Mouse (Mus musculus) heart, embryonic 14.5 days (tissue): ENCODE measurements around the gene Ambra1. TPM values are rescaled to one million over a fixed set of nuclear protein-coding genes. Genes with fewer than 3 reads are reported as not detected.

ENCODE experiments used
- ATAC-seq: fragments of 200-750 bp; cut with Nextera tagmentation; 2 replicates; pipeline ENCODE4 v1.8.0; 2017; ENCODE audit warnings: low read depth, moderate TSS enrichment; ENCODE audit not compliant: insufficient number of reproducible peaks, insufficient read depth, low FRiP score
- H3K27ac ChIP-seq, 2 experiments: fragments of 200-500 bp in 1 of 2; fragments of 300-500 bp in 1 of 2; sonication (generic) in 1 of 2; replicated peaks in 1 of 2; 2 replicates each; pipeline ENCODE4 v1.5.1; 2012 to 2014; ENCODE audit warnings: low read depth in 2 of 2, low read length in 2 of 2, control low read depth in 1 of 2, mild to moderate bottlenecking in 1 of 2, mixed read lengths in 1 of 2; ENCODE audit not compliant: control insufficient read depth in 1 of 2, insufficient read depth in 1 of 2
- H3K27me3 ChIP-seq: fragments of 300-500 bp; sonication (generic); 2 replicates; pipeline ENCODE4 v1.6.1; 2014; ENCODE audit warnings: mild to moderate bottlenecking, low read length, control low read depth; ENCODE audit not compliant: control insufficient read depth, insufficient read depth
- H3K36me3 ChIP-seq: fragments of 300-500 bp; sonication (generic); 2 replicates; pipeline ENCODE4 v1.6.1; 2014; ENCODE audit warnings: mild to moderate bottlenecking, control low read depth, low read length, mixed read lengths; ENCODE audit not compliant: control insufficient read depth, insufficient read depth
- H3K4me1 ChIP-seq, 2 experiments: fragments of 200-500 bp in 1 of 2; fragments of 300-500 bp in 1 of 2; sonication (generic) in 1 of 2; 2 replicates each; pipeline ENCODE4 v1.6.1; 2012 to 2014; ENCODE audit warnings: low read length in 2 of 2, control low read depth in 1 of 2, mixed read lengths in 1 of 2; ENCODE audit not compliant: control insufficient read depth in 2 of 2, insufficient read depth in 2 of 2
- H3K4me2 ChIP-seq: fragments of 300-500 bp; sonication (generic); 2 replicates; pipeline ENCODE4 v1.6.1; 2014; ENCODE audit warnings: mild to moderate bottlenecking, low read length
- H3K4me3 ChIP-seq, 2 experiments: fragments of 200-500 bp in 1 of 2; fragments of 300-500 bp in 1 of 2; sonication (generic) in 1 of 2; 2 replicates each; pipeline ENCODE4 v1.5.1; 2012 to 2014; ENCODE audit warnings: low read length in 2 of 2, mild to moderate bottlenecking in 2 of 2, control low read depth in 1 of 2, low read depth in 1 of 2, moderate library complexity in 1 of 2; ENCODE audit not compliant: control insufficient read depth in 1 of 2, insufficient read depth in 1 of 2
- H3K9ac ChIP-seq: fragments of 300-500 bp; sonication (generic); 2 replicates; pipeline ENCODE4 v1.6.1; 2014; ENCODE audit warnings: mild to moderate bottlenecking, low read length
- H3K9me3 ChIP-seq: fragments of 300-500 bp; sonication (generic); 2 replicates; pipeline ENCODE4 v1.6.1; 2016; ENCODE audit warnings: low read length, control low read depth; ENCODE audit not compliant: control insufficient read depth
- WGBS: fragments of 180-500 bp; shearing (Covaris S2); extraction: QIAGEN DNeasy Blood & Tissue Kit; methylation state at CpG from one replicate; pipeline ENCODE4 v1.1.7; 2014; 5-methylcytosine and 5-hydroxymethylcytosine counted together
- polyA plus RNA-seq: library from polyadenylated mRNA; unstranded; fragments of >200 nt; fragmentation: Nextera tagmentation; extraction: Ambion mirVana; gene quantifications from 2 replicates; pipeline ENCODE4 v1.2.1, GENCODE M21; 2014

Ambra1 gene
- polyA plus RNA-seq, 1 experiment from 2014 or later: 10.5 TPM

DNA sequence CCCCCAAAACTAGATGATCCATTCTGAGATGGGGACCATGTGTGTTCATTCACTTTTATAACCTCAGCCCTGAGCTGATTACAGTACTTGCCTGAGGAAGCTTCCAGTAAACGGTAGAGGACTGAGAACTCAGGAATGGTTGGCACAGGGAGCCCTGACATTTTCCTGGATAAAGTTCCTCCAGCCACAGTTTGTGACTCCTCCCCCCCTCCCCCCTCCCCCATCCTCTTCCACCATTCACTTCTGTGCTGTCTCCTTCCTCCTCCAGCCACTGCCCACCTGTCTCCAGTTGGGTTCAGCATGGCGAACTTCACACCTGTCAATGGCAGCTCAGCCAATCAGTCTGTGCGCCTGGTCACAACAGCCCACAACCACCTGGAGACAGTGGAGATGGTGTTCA is 197.0 kb downstream of the Ambra1 start, which contains the start of gene Chrm4:
Gene Chrm4 (plus strand): TSS at position 301 of the 400 bp plus-strand sequence.
- ATAC-seq: no peak
- Histone ChIP-seq H3K27me3 (peaks cover 29% of the 10 kb centered on the region), H3K36me3 (no peaks in the 10 kb centered on the region), H3K9ac (no peak within 1 kb of the TSS; the same call in 1 of the 2 replicates), H3K4me1 (peaks cover 15 to 23% of the 10 kb centered on the region in 2 experiments), H3K4me2 (peak within 1 kb of the TSS; percentile 55), H3K27ac (no peak within 1 kb of the TSS), H3K9me3 (no peaks in the 10 kb centered on the region), H3K4me3 (peak within 1 kb of the TSS; percentile 11 to 16; a peak in 1 of 4 replicates)
- WGBS: 86% methylated on average over 3 of the region's 3 CpGs

DNA sequence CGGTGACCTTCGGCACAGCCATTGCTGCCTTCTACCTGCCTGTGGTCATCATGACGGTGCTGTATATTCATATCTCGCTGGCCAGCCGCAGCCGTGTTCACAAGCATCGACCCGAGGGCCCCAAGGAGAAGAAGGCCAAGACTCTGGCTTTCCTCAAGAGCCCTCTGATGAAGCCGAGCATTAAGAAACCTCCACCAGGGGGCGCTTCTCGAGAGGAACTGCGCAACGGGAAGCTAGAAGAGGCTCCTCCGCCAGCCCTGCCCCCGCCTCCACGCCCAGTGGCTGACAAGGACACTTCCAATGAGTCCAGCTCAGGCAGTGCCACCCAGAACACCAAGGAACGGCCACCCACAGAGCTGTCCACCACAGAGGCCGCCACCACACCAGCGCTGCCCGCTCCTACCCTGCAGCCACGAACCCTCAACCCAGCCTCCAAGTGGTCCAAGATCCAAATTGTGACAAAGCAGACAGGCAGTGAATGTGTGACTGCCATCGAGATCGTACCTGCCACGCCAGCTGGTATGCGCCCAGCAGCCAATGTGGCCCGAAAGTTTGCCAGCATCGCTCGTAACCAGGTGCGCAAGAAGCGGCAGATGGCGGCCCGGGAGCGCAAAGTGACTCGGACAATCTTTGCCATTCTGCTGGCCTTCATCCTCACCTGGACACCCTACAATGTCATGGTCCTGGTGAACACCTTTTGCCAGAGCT is 198.0 kb downstream of the Ambra1 start:
- ATAC-seq: no peak
- H3K27ac ChIP-seq: no peak overlapping the region
- H3K9me3 ChIP-seq: no peaks in the 10 kb centered on the region
- peaks cover 18% of the 10 kb centered on the region for H3K27me3 ChIP-seq
- peaks cover 23 to 28% of the 10 kb centered on the region in 2 experiments for H3K4me1 ChIP-seq
- 35% methylated on average over 34 of the region's 34 CpGs for WGBS
- no peak overlapping the region; the same call in 1 of the 2 replicates for H3K9ac ChIP-seq
- peaks cover 3% of the 10 kb centered on the region for H3K36me3 ChIP-seq
- peak overlapping the region; percentile 55 for H3K4me2 ChIP-seq
- peak overlapping the region; percentile 11 to 16; a peak in 1 of 4 replicates for H3K4me3 ChIP-seq

DNA sequence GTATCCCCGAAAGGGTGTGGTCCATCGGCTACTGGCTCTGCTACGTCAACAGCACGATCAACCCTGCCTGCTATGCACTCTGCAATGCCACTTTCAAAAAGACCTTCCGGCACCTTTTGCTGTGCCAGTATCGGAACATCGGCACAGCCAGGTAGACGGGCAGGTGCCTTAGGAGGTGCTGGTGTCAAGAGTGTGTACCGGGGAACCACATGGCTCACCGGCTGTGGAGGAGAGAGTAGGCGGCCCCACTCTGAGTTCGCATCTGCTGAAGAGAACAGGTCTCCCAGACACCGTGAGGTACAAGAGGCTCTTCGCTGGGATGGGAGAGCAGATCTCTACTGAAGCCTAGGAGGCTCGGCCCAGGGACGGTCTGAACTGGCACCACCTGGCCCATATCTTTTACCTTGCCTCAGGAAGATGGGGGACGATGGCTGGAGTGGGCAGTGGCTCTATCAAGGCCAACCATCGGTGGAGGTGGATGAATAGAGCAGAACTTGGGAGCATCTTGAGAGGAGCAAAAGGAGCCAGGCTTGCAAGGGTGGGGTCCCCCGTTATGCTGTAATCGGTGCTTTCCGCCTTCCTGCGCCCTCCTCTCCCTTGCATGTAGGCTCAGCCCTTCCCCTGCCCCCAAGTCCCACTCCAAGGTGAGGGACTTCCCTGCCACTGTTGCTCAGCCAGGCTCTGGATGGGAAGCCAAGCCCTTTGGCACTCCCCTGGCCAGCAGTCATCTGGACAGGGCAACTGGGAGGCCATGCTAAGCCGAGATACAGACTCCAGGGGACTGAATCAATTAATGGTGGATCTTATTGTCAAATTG is 198.8 kb downstream of the Ambra1 start:
- Histone ChIP-seq H3K4me1 (peaks cover 23 to 34% of the 10 kb centered on the region in 2 experiments), H3K4me2 (peak overlapping the region; percentile 55; the same call in 1 of the 2 replicates), H3K27me3 (peaks cover 11% of the 10 kb centered on the region), H3K27ac (no peak overlapping the region), H3K9me3 (no peaks in the 10 kb centered on the region), H3K36me3 (peaks cover 11% of the 10 kb centered on the region), H3K9ac (no peak overlapping the region), H3K4me3 (no peak overlapping the region)
- WGBS: 67% methylated on average over 23 of the region's 23 CpGs
- ATAC-seq: no peak

DNA sequence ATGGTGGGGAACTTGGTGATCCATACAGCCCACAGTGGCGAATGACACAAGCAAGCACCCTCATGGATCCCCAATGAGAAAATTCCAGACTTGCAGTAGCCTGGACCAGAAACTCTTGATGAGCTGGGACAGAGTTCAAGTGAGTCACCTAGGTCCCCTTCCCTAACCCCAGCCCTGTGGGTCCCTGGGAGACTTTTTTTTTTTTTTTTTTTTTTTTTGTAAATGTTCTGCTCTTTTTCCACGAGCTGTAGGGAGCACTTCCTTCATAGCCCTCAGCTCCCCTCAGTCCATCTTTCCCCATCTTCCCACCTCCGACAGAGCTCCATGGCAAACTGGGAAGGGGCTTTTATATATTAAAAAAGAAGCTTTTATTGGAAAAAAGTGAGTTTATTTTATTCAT is 199.5 kb downstream of the Ambra1 start:
- Histone ChIP-seq H3K36me3 (peaks cover 18% of the 10 kb centered on the region), H3K27ac (no peak overlapping the region), H3K4me3 (no peak overlapping the region), H3K9ac (no peak overlapping the region), H3K4me1 (peaks cover 25 to 41% of the 10 kb centered on the region in 2 experiments), H3K4me2 (peak overlapping the region; percentile 89; the same call in 1 of the 2 replicates), H3K27me3 (peaks cover 5% of the 10 kb centered on the region), H3K9me3 (no peaks in the 10 kb centered on the region)
- WGBS: 67% methylated on average over 3 of the region's 3 CpGs
- ATAC-seq: no peak

DNA sequence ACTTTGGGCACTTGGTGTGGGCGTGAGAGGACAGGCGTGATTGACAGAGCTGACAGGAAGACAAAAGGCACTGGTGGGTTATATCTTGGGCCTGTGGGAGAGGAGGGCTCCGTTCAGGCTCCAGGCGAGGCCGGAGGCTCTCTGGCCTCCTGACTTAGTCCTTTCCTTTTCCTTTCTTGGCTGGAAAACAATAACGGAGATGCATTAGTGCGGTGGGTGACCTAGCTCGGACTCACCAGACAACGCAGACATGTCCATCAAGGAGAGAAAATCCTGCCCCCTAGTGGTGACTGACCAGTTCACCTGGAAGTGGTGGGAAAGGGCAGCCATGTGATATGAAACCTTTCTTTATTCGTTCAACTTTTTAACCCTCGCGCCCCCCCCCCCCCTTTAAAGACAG is 200.0 kb downstream of the Ambra1 start:
- H3K4me1 ChIP-seq: peaks cover 25 to 42% of the 10 kb centered on the region in 2 experiments
- H3K9ac ChIP-seq: no peak overlapping the region
- H3K27me3 ChIP-seq: peaks cover under 1% of the 10 kb centered on the region; the same call in 1 of the 2 replicates
- WGBS: 12% methylated on average over 12 of the region's 12 CpGs
- peak overlapping the region; percentile 89 for H3K4me2 ChIP-seq
- H3K9me3 ChIP-seq: no peaks in the 10 kb centered on the region
- peaks cover 23% of the 10 kb centered on the region for H3K36me3 ChIP-seq
- no peak for ATAC-seq
- peak overlapping the region; percentile 64 to 69 for H3K4me3 ChIP-seq
- no peak overlapping the region for H3K27ac ChIP-seq

DNA sequence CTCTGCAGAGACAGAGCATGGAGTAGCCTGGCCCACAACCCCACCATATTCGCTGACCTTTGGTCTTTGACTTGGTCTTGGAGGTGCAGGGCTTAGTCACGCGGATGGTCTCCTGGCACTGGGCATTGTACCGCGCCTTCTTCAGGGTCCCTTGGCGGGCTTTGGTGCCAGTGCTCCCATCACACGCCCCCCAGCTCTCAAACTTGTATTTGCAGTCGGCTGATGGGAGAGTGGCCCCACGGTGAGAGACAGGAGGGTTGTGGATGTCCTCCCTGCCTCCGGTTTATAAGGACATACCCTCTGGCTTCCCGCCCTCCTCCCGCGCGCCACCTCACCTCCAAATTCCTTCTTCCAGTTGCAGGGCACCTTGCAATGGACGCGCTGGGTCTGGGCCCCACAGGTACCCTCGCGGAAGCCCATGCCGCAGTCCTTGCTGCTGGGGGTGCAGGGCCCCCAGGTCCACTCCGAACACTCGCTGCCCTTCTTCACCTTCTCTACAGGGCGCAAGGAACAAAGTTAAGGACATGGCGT is 200.9 kb downstream of the Ambra1 start:
- H3K27ac ChIP-seq: peak overlapping the region; percentile 84 to 91
- peak overlapping the region; percentile 89 for H3K4me2 ChIP-seq
- no peak for ATAC-seq
- H3K27me3 ChIP-seq: no peaks in the 10 kb centered on the region
- peak overlapping the region; percentile 85 for H3K9ac ChIP-seq
- 2% methylated on average over 22 of the region's 23 CpGs for whole genome bisulfite sequencing
- peak overlapping the region; percentile 64 to 69 for H3K4me3 ChIP-seq
- H3K9me3 ChIP-seq: no peaks in the 10 kb centered on the region
- peaks cover 25 to 42% of the 10 kb centered on the region in 2 experiments for H3K4me1 ChIP-seq
- H3K36me3 ChIP-seq: peaks cover 32% of the 10 kb centered on the region

GRCm38 (mm10) chr2:91931328-91932159 is 201.6 kb downstream of the Ambra1 start:
- H3K27ac ChIP-seq: peak overlapping the region; percentile 84 to 91
- H3K36me3 ChIP-seq: peaks cover 39% of the 10 kb centered on the region
- ATAC-seq: peak; percentile 42
- no peaks in the 10 kb centered on the region for H3K27me3 ChIP-seq
- H3K4me3 ChIP-seq: peak overlapping the region; percentile 64 to 69
- peak overlapping the region; percentile 85 for H3K9ac ChIP-seq
- WGBS: 3% methylated on average over 39 of the region's 50 CpGs
- peaks cover 25 to 42% of the 10 kb centered on the region in 2 experiments for H3K4me1 ChIP-seq
- peak overlapping the region; percentile 89 for H3K4me2 ChIP-seq
- H3K9me3 ChIP-seq: no peaks in the 10 kb centered on the region
